Comparison of ENCODE assay signal across 12 mouse cellular contexts in the genomic region with DNA sequence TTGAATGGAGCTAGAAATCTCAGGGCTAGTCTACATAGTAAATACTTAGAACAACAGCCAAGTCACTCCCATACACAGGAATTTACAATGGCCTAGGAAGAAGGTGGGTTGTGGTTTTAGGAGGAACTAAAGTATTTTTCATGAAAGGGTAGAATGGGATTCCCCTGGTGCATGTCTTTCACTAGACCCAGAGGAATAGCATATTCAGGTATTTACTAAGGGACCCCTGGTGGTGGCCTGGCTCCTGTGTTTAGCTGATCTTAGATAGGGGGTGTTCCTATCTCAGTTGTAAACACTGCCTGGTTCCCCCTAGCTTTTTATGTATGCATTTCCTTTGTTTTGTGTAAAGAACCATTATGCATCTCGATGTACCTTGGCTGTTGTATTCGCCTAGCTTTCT.
"Had no signal": no experiment of that assay in that cellular context is flagged by ENCODE, and none has a peak within 500 bp of the region (broad histone marks: within the 10 kb centered on the region; RNA-seq: fewer than 3 reads in every experiment).

No protein-coding gene starts in this region.

- DNase-seq: left cerebral cortex, postnatal 4 days; liver; liver, embryonic 13.5 days; liver, postnatal 0 days; lung, adult 18-20 months; lung, adult 2 months; lung, embryonic 14.5 days; lung, postnatal 10 days; lung, postnatal 14 days; lung, postnatal 36 days; lung, postnatal 4 days; midbrain, embryonic 14.5 days had no signal
